Mouse (Mus musculus) T-cell, adult 2 months (primary cell): Measurements from ENCODE around the gene Clpb.

Source experiments
- DNase-seq: peaks from one replicate; pipeline ENCODE4 v3.0.0; 2022; ENCODE audit warnings: low spot score

Gene Clpb

GRCm38 (mm10) chr7:101676033-101676761, 12.8 kb downstream of the Clpb start:
- DNase-seq, result no peak

GRCm38 (mm10) chr7:101676762-101677308, 13.4 kb downstream of the Clpb start:
- DNase-seq, result no peak

- DNase-seq, result peak; percentile 56
Measured at GRCm38 (mm10) chr7:101679591-101679990, 16.2 kb downstream of the Clpb start.

GRCm38 (mm10) chr7:101680961-101681360, 17.5 kb downstream of the Clpb start:
- DNase-seq, result no peak

- DNase-seq, result no peak
Measured at GRCm38 (mm10) chr7:101681565-101682071, 18.2 kb downstream of the Clpb start.

GRCm38 (mm10) chr7:101682886-101683285, 19.5 kb downstream of the Clpb start:
- no peak for DNase-seq

- DNase-seq, result no peak
Measured at GRCm38 (mm10) chr7:101683976-101684630, 20.7 kb downstream of the Clpb start.

- DNase-seq, result no peak
Measured at GRCm38 (mm10) chr7:101684671-101685070, 21.2 kb downstream of the Clpb start.

GRCm38 (mm10) chr7:101687144-101687543, 23.7 kb downstream of the Clpb start:
- DNase-seq, result no peak

- no peak for DNase-seq
Measured at GRCm38 (mm10) chr7:101690471-101690870, 27.0 kb downstream of the Clpb start.

- no peak for DNase-seq
Measured at GRCm38 (mm10) chr7:101691863-101692262, 28.4 kb downstream of the Clpb start.

- no peak for DNase-seq
Measured at GRCm38 (mm10) chr7:101692446-101692845, 29.0 kb downstream of the Clpb start.

GRCm38 (mm10) chr7:101695483-101695882, 32.0 kb downstream of the Clpb start:
- no peak for DNase-seq

GRCm38 (mm10) chr7:101696931-101697723, 33.7 kb downstream of the Clpb start:
- DNase-seq, result no peak

- no peak for DNase-seq
Measured at GRCm38 (mm10) chr7:101700296-101700695, 36.9 kb downstream of the Clpb start.

GRCm38 (mm10) chr7:101702706-101703105, 39.3 kb downstream of the Clpb start:
- no peak for DNase-seq

- DNase-seq, result no peak
Measured at GRCm38 (mm10) chr7:101709586-101709985, 46.2 kb downstream of the Clpb start.

- no peak for DNase-seq
Measured at GRCm38 (mm10) chr7:101710236-101710635, 46.8 kb downstream of the Clpb start.

- DNase-seq, result no peak
Measured at GRCm38 (mm10) chr7:101713828-101714400, 50.5 kb downstream of the Clpb start.

GRCm38 (mm10) chr7:101715041-101715551, 51.7 kb downstream of the Clpb start:
- DNase-seq, result no peak

- no peak for DNase-seq
Measured at GRCm38 (mm10) chr7:101720356-101720755, 56.9 kb downstream of the Clpb start.

- DNase-seq, result peak; percentile 17
Measured at GRCm38 (mm10) chr7:101725081-101725480, 61.6 kb downstream of the Clpb start.
